Mouse (Mus musculus): ENCODE data around the gene Kif24.

Kif24 gene

GRCm38 (mm10) chr4:41497995-41498845 lies 33.5 kb upstream of the Kif24 start:
- ChIA-PET CTCF (interaction anchor here (0.7 to 2.2 kb wide), 22 partner anchors 8 to 216 kb away, joined by 3 to 10 read pairs (median 4); partner anchors contain the start of genes Dnaic1 (in 2 of the 4), Fam219a (in 2 of the 4), Kif24 (in 1 of the 4) and Nudt2 (in 1 of the 4)), POLR2A (interaction anchor here in 3 of 4 experiments (0.5 to 2.7 kb wide), 13 partner anchors 9 to 400 kb away, joined by 3 to 9 read pairs (median 4); partner anchors contain the start of genes Kif24 (in 2 of the 3), Nudt2 (in 2 of the 3), Aqp3 (in 1 of the 3) and Sigmar1 (in 1 of the 3))

GRCm38 (mm10) chr4:41497579-41497978 lies 32.9 kb upstream of the Kif24 start:
- CTCF ChIA-PET: interaction anchor here (0.7 to 2.2 kb wide), 20 partner anchors 9 to 216 kb away, joined by 3 to 10 read pairs (median 4); partner anchors contain the start of genes Dnaic1 (in 2 of the 4), Fam219a (in 2 of the 4), Kif24 (in 1 of the 4) and Nudt2 (in 1 of the 4)
- POLR2A ChIA-PET: interaction anchor here in 3 of 4 experiments (0.5 to 2.7 kb wide), 11 partner anchors 10 to 400 kb away, joined by 3 to 9 read pairs (median 5); partner anchors contain the start of genes Kif24 (in 2 of the 3), Nudt2 (in 2 of the 3), Aqp3 (in 1 of the 3) and Sigmar1 (in 1 of the 3)

GRCm38 (mm10) chr4:41497046-41497445 lies 32.4 kb upstream of the Kif24 start:
- ChIA-PET POLR2A (interaction anchor here in 2 of 4 experiments (0.6 to 2.7 kb wide), 9 partner anchors 11 to 399 kb away, joined by 3 to 9 read pairs (median 5); partner anchors contain the start of genes Kif24 (in 2 of the 2), Nudt2 (in 2 of the 2), Aqp3 (in 1 of the 2) and Sigmar1 (in 1 of the 2)), CTCF (interaction anchor here (0.6 to 2.2 kb wide), 18 partner anchors 9 to 214 kb away, joined by 3 to 10 read pairs (median 4); partner anchors contain the start of genes Dnaic1 (in 2 of the 4), Fam219a (in 2 of the 4) and Ubap1 (in 1 of the 4))

GRCm38 (mm10) chr4:41495850-41496249 lies 31.2 kb upstream of the Kif24 start:
- ChIA-PET POLR2A (interaction anchor here in 1 of 4 experiments (1.2 to 2.4 kb wide), 2 partner anchors 10 to 15 kb away, joined by 3 to 8 read pairs; no protein-coding TSS in a partner anchor), CTCF (interaction anchor here in 2 of 4 experiments (0.7 to 2.0 kb wide), 2 partner anchors 9 to 10 kb away, joined by 3 to 9 read pairs; no protein-coding TSS in a partner anchor)

GRCm38 (mm10) chr4:41495076-41495475 lies 30.4 kb upstream of the Kif24 start:
- POLR2A ChIA-PET: interaction anchor here in 2 of 4 experiments (0.8 to 2.4 kb wide), 3 partner anchors 8 to 15 kb away, joined by 3 to 8 read pairs (median 3); partner anchors contain the start of gene AI464131 (in 1 of the 2)
- CTCF ChIA-PET: interaction anchor here in 3 of 4 experiments (0.5 to 2.0 kb wide), 3 partner anchors 9 to 145 kb away, joined by 3 to 9 read pairs (median 3); partner anchors contain the start of gene Enho (in 1 of the 3)

- CTCF ChIA-PET: interaction anchor here in 2 of 4 experiments (1.2 to 2.0 kb wide), 2 partner anchors 10 to 11 kb away, joined by 3 to 9 read pairs; no protein-coding TSS in a partner anchor
- POLR2A ChIA-PET: interaction anchor here in 3 of 4 experiments (0.6 to 2.4 kb wide), 4 partner anchors 9 to 29 kb away, joined by 3 to 8 read pairs (median 4); partner anchors contain the start of genes AI464131 (in 1 of the 3), Kif24 (in 1 of the 3) and Nudt2 (in 1 of the 3)
These were observed 29.7 kb upstream of the Kif24 start for GRCm38 (mm10) chr4:41494378-41494777.

GRCm38 (mm10) chr4:41493464-41494116 lies 28.9 kb upstream of the Kif24 start:
- CTCF ChIA-PET: interaction anchor here in 3 of 4 experiments (0.8 to 1.2 kb wide), 3 partner anchors 10 to 25 kb away, joined by 3 to 5 read pairs (median 4); no protein-coding TSS in a partner anchor
- POLR2A ChIA-PET: interaction anchor here in 2 of 4 experiments (0.6 to 1.4 kb wide), 4 partner anchors 9 to 463 kb away, joined by 3 to 5 read pairs (median 4); partner anchors contain the start of genes AI464131 (in 1 of the 2), Kif24 (in 1 of the 2) and Nudt2 (in 1 of the 2)

GRCm38 (mm10) chr4:41492951-41493350 lies 28.3 kb upstream of the Kif24 start:
- CTCF ChIA-PET: interaction anchor here in 1 of 4 experiments (1.2 kb wide), 1 partner anchor 24 kb away, joined by 4 read pairs; no protein-coding TSS in a partner anchor
- POLR2A ChIA-PET: interaction anchor here in 1 of 4 experiments (1.4 kb wide), 2 partner anchors 10 to 28 kb away, joined by 4 to 5 read pairs; partner anchors contain the start of genes AI464131, Kif24 and Nudt2

- POLR2A ChIA-PET: interaction anchor here in 1 of 4 experiments (1.5 to 2.7 kb wide), 2 partner anchors 10 to 14 kb away, joined by 5 to 8 read pairs; no protein-coding TSS in a partner anchor
These were observed 16.9 kb upstream of the Kif24 start for GRCm38 (mm10) chr4:41481601-41482017.

GRCm38 (mm10) chr4:41480254-41480653 lies 15.6 kb upstream of the Kif24 start:
- ChIA-PET CTCF (interaction anchor here in 3 of 4 experiments (1.1 to 6.2 kb wide), 5 partner anchors 11 to 25 kb away, joined by 4 to 26 read pairs (median 5); no protein-coding TSS in a partner anchor), POLR2A (interaction anchor here in 1 of 4 experiments (1.4 to 2.7 kb wide), 4 partner anchors 9 to 22 kb away, joined by 4 to 8 read pairs (median 6); partner anchors contain the start of gene AI464131)

More at GRCm38 (mm10) chr4:41481601-41482017, 16.9 kb upstream of the Kif24 start:
- CTCF ChIA-PET: interaction anchor here in 1 of 4 experiments (0.5 to 6.2 kb wide), 3 partner anchors 13 to 153 kb away, joined by 3 to 26 read pairs (median 4); no protein-coding TSS in a partner anchor

- ChIA-PET POLR2A (interaction anchor here in 2 of 4 experiments (0.6 to 2.7 kb wide), 7 partner anchors 9 to 25 kb away, joined by 3 to 9 read pairs (median 5); partner anchors contain the start of genes AI464131 (in 1 of the 2), Kif24 (in 1 of the 2) and Nudt2 (in 1 of the 2)), CTCF (interaction anchor here (0.6 to 6.2 kb wide), 14 partner anchors 8 to 186 kb away, joined by 3 to 26 read pairs (median 4); partner anchors contain the start of genes AI464131 (in 1 of the 4), Kif24 (in 1 of the 4) and Nudt2 (in 1 of the 4))
These were observed 14.7 kb upstream of the Kif24 start for GRCm38 (mm10) chr4:41479456-41479804.

- POLR2A ChIA-PET: interaction anchor here (0.6 to 2.7 kb wide), 8 partner anchors 8 to 26 kb away, joined by 3 to 9 read pairs (median 5); partner anchors contain the start of genes AI464131 (in 1 of the 4), Kif24 (in 1 of the 4) and Nudt2 (in 1 of the 4)
- CTCF ChIA-PET: interaction anchor here (0.5 to 6.2 kb wide), 18 partner anchors 8 to 1466 kb away, joined by 3 to 26 read pairs (median 4); partner anchors contain the start of genes AI464131 (in 1 of the 4), Kif24 (in 1 of the 4) and Nudt2 (in 1 of the 4)
These were observed 14.2 kb upstream of the Kif24 start for GRCm38 (mm10) chr4:41478751-41479455.

- ChIA-PET CTCF (interaction anchor here in 2 of 4 experiments (1.1 to 1.4 kb wide), 2 partner anchors 9 to 20 kb away, joined by 3 to 7 read pairs; no protein-coding TSS in a partner anchor), POLR2A (interaction anchor here in 2 of 4 experiments (1.0 to 2.2 kb wide), 2 partner anchors 13 to 25 kb away, joined by 4 to 9 read pairs; partner anchors contain the start of genes AI464131 (in 1 of the 2), Kif24 (in 1 of the 2) and Nudt2 (in 1 of the 2))
These were observed 13.0 kb upstream of the Kif24 start for GRCm38 (mm10) chr4:41477648-41478160.

GRCm38 (mm10) chr4:41471384-41471689 lies 6.7 kb upstream of the Kif24 start:
- POLR2A ChIA-PET: interaction anchor here in 2 of 4 experiments (0.6 to 1.8 kb wide), 5 partner anchors 8 to 241 kb away, joined by 3 to 5 read pairs (median 4); partner anchors contain the start of gene AI464131 (in 1 of the 2)

More at GRCm38 (mm10) chr4:41471384-41471689, 6.7 kb upstream of the Kif24 start:
- CTCF ChIA-PET: interaction anchor here in 3 of 4 experiments (0.6 to 4.5 kb wide), 7 partner anchors 8 to 1169 kb away, joined by 3 to 74 read pairs (median 4); partner anchors contain the start of gene AI464131 (in 1 of the 3)

Data from embryonic stem cell, embryonic (primary cell).